Mouse (Mus musculus) midbrain, embryonic 15.5 days (tissue): ENCODE data around the gene 4921501E09Rik. TPM values are rescaled to one million over a fixed set of nuclear protein-coding genes. Genes with fewer than 3 reads are reported as not detected.
"Not testable (repeated sequence)": the region's sequence is repeated elsewhere in the genome, so short reads cannot be mapped to it uniquely, and the experiment has no call there.

Source experiments
- ATAC-seq: fragments of 200-750 bp; cut with Nextera tagmentation; replicated peaks from 2 replicates; pipeline ENCODE4 v1.8.0; 2017; ENCODE audit warnings: moderate TSS enrichment
- H3K27ac ChIP-seq: fragments of 300-500 bp; sonication (generic); 2 replicates; pipeline ENCODE4 v1.5.1; 2015; ENCODE audit warnings: mild to moderate bottlenecking, inconsistent platforms
- H3K27me3 ChIP-seq: fragments of 300-500 bp; sonication (generic); replicated peaks from 2 replicates; pipeline ENCODE4 v1.6.1; 2015; ENCODE audit warnings: inconsistent platforms
- H3K36me3 ChIP-seq: fragments of 300-500 bp; sonication (generic); replicated peaks from 2 replicates; pipeline ENCODE4 v1.6.1; 2015; ENCODE audit warnings: inconsistent platforms
- H3K4me1 ChIP-seq: fragments of 300-500 bp; sonication (generic); 2 replicates; pipeline ENCODE4 v1.6.1; 2015; ENCODE audit warnings: inconsistent platforms
- H3K4me2 ChIP-seq: fragments of 300-500 bp; sonication (generic); 2 replicates; pipeline ENCODE4 v1.6.1; 2015; ENCODE audit warnings: inconsistent platforms, mild to moderate bottlenecking, moderate library complexity
- H3K4me3 ChIP-seq: fragments of 300-500 bp; sonication (generic); 2 replicates; pipeline ENCODE4 v1.5.1; 2015; ENCODE audit warnings: mild to moderate bottlenecking, inconsistent platforms
- H3K9ac ChIP-seq: fragments of 300-500 bp; sonication (generic); 2 replicates; pipeline ENCODE4 v1.6.1; 2015; ENCODE audit warnings: mild to moderate bottlenecking, inconsistent platforms
- H3K9me3 ChIP-seq: fragments of 300-500 bp; sonication (generic); 2 replicates; pipeline ENCODE4 v1.6.1; 2016; ENCODE audit warnings: inconsistent platforms
- WGBS: fragments of 180-500 bp; shearing (Covaris S2); methylation state at CpG from one replicate; pipeline ENCODE4 v1.1.7; 2015; ENCODE audit warnings: mixed read lengths; 5-methylcytosine and 5-hydroxymethylcytosine counted together
- polyA plus RNA-seq: library from polyadenylated mRNA; unstranded; fragments of >200 nt; fragmentation: Nextera tagmentation; extraction: Ambion mirVana; gene quantifications from 2 replicates; pipeline ENCODE4 v1.2.1, GENCODE M21; 2015

Gene 4921501E09Rik
- polyA plus RNA-seq = not detected in 2 replicates

DNA sequence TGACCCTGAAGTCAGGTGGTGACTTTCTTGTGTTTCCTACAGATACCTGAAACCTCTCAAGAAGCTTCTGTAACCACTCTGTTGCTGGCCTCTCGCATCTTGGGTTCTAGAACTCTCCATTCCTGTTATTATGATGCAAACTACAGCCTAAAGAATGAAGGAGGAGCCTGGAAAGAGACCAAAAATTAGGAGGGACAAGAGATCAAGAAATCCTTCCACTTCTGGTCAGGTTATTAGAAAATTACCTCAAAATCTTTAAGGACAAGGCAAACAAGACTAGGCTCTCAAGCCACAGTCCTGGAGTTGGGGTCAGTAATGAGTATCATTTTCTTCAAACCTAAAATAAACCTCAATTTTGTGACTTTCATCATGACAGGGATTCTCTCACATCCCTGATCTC is at the start of gene 4921501E09Rik:
Gene 4921501E09Rik, minus strand, starts transcription at position 101 of the 400 bp plus-strand sequence.
- no peak for ATAC-seq
- 52% methylated on average over 1 of the region's 1 CpGs for WGBS
- H3K9me3 ChIP-seq = no peaks in the 10 kb centered on the region
- no peaks in the 10 kb centered on the region for H3K27me3 ChIP-seq
- no peak within 1 kb of the TSS for H3K4me2 ChIP-seq
- no peak within 1 kb of the TSS for H3K9ac ChIP-seq
- H3K36me3 ChIP-seq = no peaks in the 10 kb centered on the region
- H3K4me3 ChIP-seq = no peak within 1 kb of the TSS
- H3K4me1 ChIP-seq = no peaks in the 10 kb centered on the region
- H3K27ac ChIP-seq = no peak within 1 kb of the TSS

DNA sequence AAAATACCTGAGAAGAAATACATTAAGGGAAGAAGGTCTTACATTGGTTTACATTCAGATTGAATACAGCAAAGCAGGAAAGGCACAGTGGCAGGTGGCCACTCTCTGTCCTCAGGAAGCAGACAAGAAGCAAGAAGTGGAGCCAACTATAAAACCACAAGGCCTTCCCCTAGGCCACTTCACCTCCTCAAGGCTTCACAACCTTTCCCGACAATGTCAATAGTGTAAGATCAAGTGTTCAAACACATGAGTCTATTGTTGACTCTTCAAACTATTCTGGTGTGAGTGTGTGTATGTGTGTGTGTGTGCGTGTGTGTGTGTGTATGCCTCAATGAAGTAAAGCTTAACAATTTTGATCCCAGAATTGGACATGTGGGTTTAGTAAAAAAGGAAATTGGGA is 29.5 kb upstream of the 4921501E09Rik start:
- H3K4me2 ChIP-seq = no peak overlapping the region
- no peak for ATAC-seq
- no peaks in the 10 kb centered on the region for H3K9me3 ChIP-seq
- no peak overlapping the region for H3K27ac ChIP-seq
- H3K4me3 ChIP-seq = no peak overlapping the region
- no peaks in the 10 kb centered on the region for H3K36me3 ChIP-seq
- H3K9ac ChIP-seq = no peak overlapping the region
- no peaks in the 10 kb centered on the region for H3K27me3 ChIP-seq
- peaks cover 13% of the 10 kb centered on the region for H3K4me1 ChIP-seq
- 93% methylated on average over 2 of the region's 2 CpGs for WGBS

DNA sequence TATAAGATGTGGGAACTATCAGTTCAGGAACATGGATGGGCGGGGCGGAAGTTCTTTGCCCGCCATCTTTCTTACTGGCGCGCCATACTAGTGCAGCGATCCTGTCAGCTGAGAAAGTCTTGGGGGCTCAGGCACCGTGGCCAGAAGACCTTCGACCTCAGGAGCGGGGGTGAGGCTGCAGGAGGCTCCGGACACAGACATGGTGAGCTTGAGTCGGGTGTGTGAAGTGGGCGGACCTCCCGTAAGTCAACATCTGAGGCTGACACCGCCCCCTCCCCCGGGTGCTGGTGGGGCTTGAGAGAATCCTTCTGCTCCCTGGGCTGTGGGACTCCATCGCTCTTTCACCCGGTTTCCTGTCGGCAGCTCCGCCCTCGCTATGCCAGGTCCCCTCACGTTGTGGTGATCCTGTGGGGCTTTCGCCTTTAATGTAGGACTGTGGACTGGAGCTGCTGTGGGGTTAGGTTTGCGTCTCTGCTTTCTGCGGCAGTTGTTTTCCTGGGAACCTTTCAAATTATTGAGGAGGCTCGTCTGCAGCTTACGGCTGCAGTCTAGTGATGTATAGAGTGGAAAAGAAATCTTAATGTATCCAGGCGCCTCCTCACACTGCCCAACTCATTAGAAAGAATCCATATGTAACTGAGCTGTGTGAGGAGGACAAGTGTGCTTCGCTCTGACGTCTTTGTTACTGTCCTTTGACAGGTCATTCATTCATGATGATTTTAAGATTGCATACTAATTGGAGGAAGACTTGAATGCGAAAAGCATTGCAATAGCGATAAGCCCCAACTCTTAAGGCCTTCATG is 24.7 kb upstream of the 4921501E09Rik start:
- H3K4me2 ChIP-seq = peak overlapping the region; percentile 79
- 1% methylated on average over 31 of the region's 31 CpGs for WGBS
- H3K27ac ChIP-seq = peak overlapping the region; percentile 96
- no peaks in the 10 kb centered on the region for H3K27me3 ChIP-seq
- peak overlapping the region; percentile 87 for H3K9ac ChIP-seq
- peaks cover 22% of the 10 kb centered on the region for H3K4me1 ChIP-seq
- no peaks in the 10 kb centered on the region for H3K36me3 ChIP-seq
- peak overlapping the region; percentile 83 for H3K4me3 ChIP-seq
- peak; percentile 80 for ATAC-seq
- no peaks in the 10 kb centered on the region for H3K9me3 ChIP-seq

DNA sequence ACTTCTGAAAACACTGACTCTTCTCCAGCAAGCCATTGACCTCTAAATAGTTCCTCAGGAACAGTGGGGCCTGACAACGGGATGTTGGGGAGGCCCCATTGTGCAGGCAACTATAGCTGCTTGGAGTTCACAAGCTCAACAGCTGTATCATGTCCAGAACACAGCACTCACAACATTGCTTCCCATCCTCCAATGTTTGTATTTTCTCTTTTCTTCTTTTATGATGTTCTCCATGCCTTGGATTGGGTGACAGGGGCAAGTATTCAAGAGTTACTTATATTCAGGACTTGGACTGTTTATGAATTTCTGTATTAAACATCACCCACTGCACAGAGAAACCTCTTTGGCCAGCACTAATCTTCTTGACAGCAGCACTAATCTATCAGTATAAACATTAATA is 23.8 kb upstream of the 4921501E09Rik start:
- H3K27ac ChIP-seq = no peak overlapping the region

DNA sequence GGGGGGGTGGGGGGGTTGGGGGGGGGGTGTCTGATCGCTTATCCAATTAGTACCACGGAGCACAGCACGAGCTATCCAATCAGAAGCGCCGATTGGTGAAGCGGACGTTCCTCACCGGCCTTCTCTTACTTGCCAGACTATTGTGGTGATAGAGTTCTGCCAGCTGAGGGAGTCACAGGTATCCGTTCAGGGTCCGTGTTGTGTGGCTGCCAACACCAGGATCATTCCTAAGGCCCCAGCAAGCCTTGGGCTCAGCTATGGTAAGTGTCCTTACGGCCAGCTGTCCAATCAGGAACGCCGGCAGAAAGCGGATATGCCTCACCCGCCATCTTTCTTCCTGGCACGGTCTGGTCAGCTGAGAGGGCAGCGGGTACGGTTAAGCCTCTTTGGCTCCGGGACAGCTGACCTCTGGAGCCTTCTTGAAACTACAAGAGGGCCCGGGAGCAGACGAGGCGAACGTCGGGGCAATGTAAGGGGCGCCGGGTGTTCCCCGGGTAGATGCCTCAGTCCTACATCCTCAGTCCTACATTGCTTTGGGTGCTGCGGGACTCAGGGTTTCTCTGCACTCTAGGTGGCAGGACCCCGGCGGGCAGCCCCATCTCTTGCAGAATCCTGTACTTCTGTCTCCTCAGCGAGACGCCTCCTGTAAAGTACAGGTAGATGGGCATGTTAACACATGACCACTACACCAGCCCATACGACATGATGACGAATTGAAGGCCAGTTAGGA is 21.5 kb upstream of the 4921501E09Rik start, which contains the start of gene Zfp563:
Gene Zfp563, plus strand, starts transcription at position 91 of the 730 bp plus-strand sequence.
- peak within 1 kb of the TSS; percentile 89 for H3K27ac ChIP-seq
- H3K36me3 ChIP-seq = no peaks in the 10 kb centered on the region
- H3K9me3 ChIP-seq = no peaks in the 10 kb centered on the region
- 6% methylated on average over 34 of the region's 34 CpGs for WGBS
- H3K9ac ChIP-seq = peak within 1 kb of the TSS; percentile 76
- no peaks in the 10 kb centered on the region for H3K27me3 ChIP-seq
- peak; percentile 94 for ATAC-seq
- H3K4me1 ChIP-seq = peaks cover 21% of the 10 kb centered on the region
- H3K4me2 ChIP-seq = peak within 1 kb of the TSS; percentile 76
- H3K4me3 ChIP-seq = peak within 1 kb of the TSS; percentile 76

More for the DNA sequence above, 23.8 kb upstream of the 4921501E09Rik start:
- Histone ChIP-seq H3K4me1 (peaks cover 22% of the 10 kb centered on the region), H3K4me2 (peak overlapping the region; percentile 79; the same call in 1 of the 2 replicates), H3K27me3 (no peaks in the 10 kb centered on the region), H3K36me3 (no peaks in the 10 kb centered on the region), H3K9ac (no peak overlapping the region), H3K9me3 (no peaks in the 10 kb centered on the region), H3K4me3 (no peak overlapping the region)
- no peak for ATAC-seq
- 61% methylated on average over 1 of the region's 1 CpGs for WGBS

DNA sequence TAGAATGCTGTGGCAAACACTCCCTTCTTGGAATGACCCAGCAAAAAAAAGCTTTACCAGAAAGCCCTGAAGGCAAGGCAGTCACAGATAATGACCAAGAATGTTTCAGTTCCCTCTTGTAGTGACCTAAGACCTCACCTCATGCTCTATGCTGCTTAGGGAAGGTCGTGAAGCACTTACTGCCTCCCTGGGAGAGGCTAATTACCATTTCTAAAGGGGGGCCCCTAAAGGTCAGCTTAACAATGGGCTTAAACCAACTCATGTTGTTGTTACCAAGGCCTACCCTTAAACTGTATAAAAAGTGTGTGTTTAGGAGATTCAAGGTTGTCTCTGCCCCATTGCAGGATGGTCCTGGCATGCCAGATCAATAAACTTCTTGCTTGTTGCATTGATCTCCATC is 4.9 kb downstream of the 4921501E09Rik start:
- no peak overlapping the region for H3K27ac ChIP-seq
- H3K4me3 ChIP-seq = no peak overlapping the region
- H3K9ac ChIP-seq = no peak overlapping the region
- no peak for ATAC-seq
- H3K4me2 ChIP-seq = no peak overlapping the region
- no peaks in the 10 kb centered on the region for H3K36me3 ChIP-seq
- no peaks in the 10 kb centered on the region for H3K4me1 ChIP-seq
- WGBS = 0% methylated on average over 1 of the region's 1 CpGs
- no peaks in the 10 kb centered on the region for H3K9me3 ChIP-seq
- H3K27me3 ChIP-seq = no peaks in the 10 kb centered on the region

DNA sequence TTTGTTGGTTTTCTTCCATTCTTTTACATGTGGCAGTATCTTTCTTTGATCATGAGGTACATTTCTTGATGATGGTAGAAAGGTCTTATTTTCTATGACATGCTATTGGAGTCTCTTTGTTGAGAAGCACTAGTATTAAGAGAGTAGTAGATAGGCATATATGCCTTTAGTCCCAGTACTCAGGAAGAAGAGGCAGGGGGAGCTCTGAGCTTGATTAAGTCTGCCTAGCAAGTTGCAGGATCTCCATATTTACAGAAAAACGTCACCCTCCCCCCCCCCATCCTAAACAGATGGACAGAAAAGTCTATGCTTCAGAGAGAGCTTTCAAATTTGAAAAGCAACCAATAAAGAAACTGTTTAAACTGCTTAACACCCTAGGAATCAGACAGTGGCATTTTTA is 9.1 kb downstream of the 4921501E09Rik start:
- Histone ChIP-seq H3K4me1 (no peaks in the 10 kb centered on the region), H3K27ac (no peak overlapping the region), H3K36me3 (no peaks in the 10 kb centered on the region), H3K9me3 (no peaks in the 10 kb centered on the region), H3K4me3 (no peak overlapping the region), H3K27me3 (no peaks in the 10 kb centered on the region), H3K9ac (no peak overlapping the region), H3K4me2 (no peak overlapping the region)
- ATAC-seq = no peak
- 19% methylated on average over 1 of the region's 1 CpGs for WGBS

DNA sequence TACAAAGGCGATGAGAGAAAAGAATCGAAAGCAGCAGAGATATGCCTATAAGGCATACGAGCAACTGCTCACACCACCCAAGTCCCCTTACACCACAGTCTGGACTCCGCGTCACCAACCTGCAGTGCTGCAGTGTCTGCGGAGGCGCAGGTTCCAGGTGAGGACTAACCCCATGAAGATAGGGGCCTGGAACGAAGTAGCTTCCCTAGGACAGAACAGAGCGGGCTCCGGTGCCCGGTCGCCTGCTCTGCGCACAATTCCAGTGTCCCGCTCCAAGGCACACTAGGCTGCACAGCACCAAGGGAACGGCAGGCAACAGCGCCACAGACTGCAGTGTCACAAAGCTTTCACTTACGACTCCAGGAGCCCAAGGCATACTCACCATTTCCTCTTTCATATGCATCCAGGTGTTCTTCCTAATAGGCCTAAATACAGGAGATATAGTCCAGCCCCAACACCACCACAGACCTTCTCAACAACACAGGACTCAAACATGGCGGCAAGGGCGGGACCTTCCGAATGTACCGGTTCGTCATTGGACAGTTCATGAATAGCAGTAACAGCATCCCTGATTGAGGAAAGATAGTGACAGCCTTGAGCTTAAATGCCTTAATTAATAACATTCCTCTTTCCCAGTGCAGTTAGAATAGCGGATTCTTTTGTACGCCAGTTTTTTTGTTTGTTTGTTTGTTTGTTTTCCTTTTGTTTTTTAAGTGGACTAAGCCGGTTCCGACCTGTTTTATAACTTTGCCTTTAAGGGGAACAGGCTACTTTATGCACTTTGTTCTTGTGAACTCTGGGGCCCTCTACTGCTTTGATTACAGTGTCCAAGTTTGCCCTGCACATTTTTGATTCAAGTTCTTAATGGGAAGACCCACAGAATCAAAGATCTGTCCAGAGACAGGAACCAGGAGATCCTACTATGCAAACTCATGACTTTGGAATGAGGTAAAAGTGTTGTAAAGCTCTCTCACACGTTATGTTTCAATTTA is 34.7 kb downstream of the 4921501E09Rik start, which contains the start of gene Zfp763:
Gene Zfp763, minus strand, starts transcription at position 503 of the 992 bp plus-strand sequence.
- peaks cover 14% of the 10 kb centered on the region for H3K4me1 ChIP-seq
- H3K4me2 ChIP-seq = peak within 1 kb of the TSS; percentile 60
- peak; percentile 100 for ATAC-seq
- H3K4me3 ChIP-seq = peak within 1 kb of the TSS; percentile 89
- peak within 1 kb of the TSS; percentile 87 for H3K9ac ChIP-seq
- no peaks in the 10 kb centered on the region for H3K9me3 ChIP-seq
- peak within 1 kb of the TSS; percentile 89 for H3K27ac ChIP-seq
- H3K36me3 ChIP-seq = no peaks in the 10 kb centered on the region
- H3K27me3 ChIP-seq = no peaks in the 10 kb centered on the region
- 2% methylated on average over 27 of the region's 27 CpGs for WGBS

DNA sequence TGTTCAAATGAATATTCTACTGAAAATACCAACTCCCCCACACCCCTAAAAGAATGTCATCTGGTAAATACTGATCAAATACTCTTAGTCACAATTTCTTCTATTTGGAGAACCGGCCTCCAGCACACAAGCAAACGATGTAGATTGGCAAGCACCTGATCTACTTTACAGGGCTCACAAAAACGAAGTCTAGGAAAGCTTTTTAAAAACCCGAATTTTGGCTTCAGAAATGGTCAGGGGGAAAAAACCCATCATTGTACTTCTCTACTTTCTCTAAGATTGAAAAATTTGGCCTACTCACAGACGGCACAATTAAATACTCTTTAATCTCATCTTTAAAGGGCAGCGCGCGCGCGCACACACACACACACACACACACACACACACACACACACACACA is 35.5 kb downstream of the 4921501E09Rik start:
- peak overlapping the region; percentile 60 for H3K4me2 ChIP-seq
- H3K27me3 ChIP-seq = no peaks in the 10 kb centered on the region
- H3K4me1 ChIP-seq = peaks cover 14% of the 10 kb centered on the region
- 0 out of 2 replicates have a peak, but pooled peaks cover 2% of the 10 kb centered on the region for H3K36me3 ChIP-seq
- H3K9me3 ChIP-seq = 0 out of 2 replicates have a peak, but pooled peaks cover 3% of the 10 kb centered on the region
- WGBS = 7% methylated on average over 9 of the region's 10 CpGs
- H3K27ac ChIP-seq = peak overlapping the region; percentile 89
- peak overlapping the region; percentile 87; the same call in 1 of the 2 replicates for H3K9ac ChIP-seq
- peak overlapping the region; percentile 89 for H3K4me3 ChIP-seq
- ATAC-seq = no peak

DNA sequence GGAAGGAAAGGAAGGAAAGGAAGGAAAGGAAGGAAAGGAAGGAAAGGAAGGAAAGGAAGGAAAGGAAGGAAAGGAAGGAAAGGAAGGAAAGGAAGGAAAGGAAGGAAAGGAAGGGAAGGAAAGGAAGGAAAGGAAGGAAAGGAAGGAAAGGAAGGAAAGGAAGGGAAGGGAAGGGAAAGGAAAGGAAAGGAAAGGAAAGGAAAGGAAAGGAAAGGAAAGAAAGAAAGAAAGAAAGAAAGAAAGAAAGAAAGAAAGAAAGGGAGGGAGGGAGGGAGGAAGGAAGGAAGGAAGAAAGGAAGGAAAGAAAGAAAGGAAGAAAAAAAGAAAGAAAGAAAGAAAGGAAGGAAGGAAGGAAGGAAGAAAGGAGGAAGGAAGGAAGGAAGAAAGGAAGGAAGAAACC is 47.4 kb downstream of the 4921501E09Rik start:
- not testable (repeated sequence) for H3K27ac ChIP-seq, ATAC-seq, H3K4me2 ChIP-seq, H3K4me1 ChIP-seq, H3K9ac ChIP-seq, H3K27me3 ChIP-seq, H3K4me3 ChIP-seq
- peaks cover 70% of the 10 kb centered on the region for H3K36me3 ChIP-seq
- peaks cover 57% of the 10 kb centered on the region for H3K9me3 ChIP-seq
